Mouse (Mus musculus): Measurements from ENCODE around the gene Il10.

Gene Il10

DNA sequence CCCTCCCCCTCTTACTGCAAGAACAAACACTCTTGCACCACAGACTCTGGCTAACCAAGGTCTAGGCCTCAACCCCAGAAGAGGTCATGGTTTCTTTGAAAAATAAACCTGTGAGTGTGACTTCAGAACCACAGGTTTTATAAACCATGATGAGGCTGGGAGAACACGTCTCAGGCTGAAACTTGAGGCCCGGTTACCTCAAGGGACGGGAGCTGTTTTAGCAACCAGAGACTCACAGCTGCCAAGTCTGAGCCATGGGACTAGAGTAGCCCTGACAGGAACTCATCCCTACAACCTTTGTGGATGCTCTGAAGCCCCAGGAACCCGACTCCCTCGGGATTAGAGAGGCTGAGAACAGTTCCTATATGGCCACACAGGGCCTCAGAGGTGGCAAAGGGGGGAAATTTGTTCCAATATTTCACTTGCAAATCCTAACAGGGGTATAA is 29.7 kb downstream of the Il10 start:
- no peak for DNase-seq (ENCODE audit: low spot score)

DNA sequence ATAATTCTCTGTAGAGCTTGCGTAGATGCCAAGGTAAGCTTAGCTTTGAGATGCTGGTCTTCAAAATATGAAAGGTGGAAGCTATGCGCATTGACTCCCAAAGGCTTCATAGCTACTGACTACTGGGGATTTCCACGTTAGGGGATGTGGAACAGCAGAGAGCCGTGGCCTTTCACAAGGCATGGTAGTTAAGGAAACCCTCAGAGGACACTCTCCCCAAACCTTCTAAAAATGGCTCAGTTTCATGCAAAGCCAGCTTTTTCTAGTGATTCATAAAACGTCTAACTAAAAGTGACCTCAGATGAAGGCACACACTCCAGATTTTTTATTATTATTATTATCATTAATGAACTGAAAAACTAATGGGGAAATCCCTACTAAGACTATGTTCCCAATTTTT is 30.4 kb downstream of the Il10 start:
- DNase-seq (ENCODE audit: low spot score): no peak

DNA sequence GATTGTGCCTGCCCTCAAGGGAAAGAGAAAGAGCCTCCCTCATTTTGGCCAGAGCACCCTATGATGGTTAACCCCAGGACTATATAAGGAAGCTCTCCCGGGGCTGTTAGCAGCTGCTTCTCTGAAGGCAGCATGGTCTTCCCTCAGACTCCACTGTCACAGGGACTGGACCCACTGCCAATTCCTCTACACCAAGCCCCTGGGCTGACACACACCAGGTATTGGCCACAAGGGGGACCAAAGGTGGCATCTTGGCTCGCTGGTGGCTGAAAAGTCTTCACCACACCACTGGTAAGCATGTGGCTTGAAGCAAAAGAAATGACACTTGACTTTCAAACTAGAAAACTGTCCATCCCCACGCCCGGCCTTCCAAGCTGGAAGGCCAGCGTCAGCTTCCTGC is 31.0 kb downstream of the Il10 start:
- no peak for DNase-seq (ENCODE audit: low spot score)

DNA sequence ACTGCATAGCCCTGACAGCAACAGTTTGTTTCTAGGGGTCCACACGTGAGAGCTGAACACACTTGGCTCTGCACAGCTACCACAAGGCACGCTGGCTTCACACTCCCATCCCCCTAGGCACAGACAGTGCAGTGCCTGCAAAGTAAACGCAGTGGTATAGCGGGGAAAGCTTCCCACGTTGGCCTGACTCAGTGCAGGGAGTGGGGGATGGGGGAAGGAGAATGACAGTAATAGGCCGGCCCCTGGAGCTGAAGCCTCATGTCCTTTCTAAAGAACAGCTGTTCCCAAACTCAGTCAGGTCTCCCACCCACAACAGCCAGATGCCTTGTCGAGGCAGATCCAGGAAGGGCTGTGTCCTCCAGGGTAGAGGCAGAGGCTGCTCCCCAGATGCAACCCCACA is 31.4 kb downstream of the Il10 start:
- DNase-seq (ENCODE audit: low spot score): no peak

DNA sequence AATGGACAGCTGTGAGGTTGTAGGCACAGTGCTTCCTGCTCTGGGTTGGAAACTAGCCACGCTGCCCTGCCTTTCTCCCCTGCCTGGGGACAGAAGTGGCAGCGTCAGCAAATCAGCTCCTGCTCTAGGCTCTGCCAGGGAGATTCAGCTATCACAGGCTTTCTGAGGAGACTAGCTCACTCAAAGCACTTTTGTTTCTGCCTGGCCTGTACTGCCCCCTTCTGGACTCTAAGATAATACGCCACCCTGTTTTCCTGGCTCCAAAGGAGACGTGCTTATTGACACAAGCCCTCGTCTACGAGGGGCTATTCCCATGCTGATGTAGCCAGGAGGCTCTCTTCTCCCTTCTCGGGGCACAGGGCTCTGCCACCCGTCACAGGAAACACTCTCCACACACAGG is 33.6 kb downstream of the Il10 start:
- peak; percentile 89 for DNase-seq (ENCODE audit: low spot score)

DNA sequence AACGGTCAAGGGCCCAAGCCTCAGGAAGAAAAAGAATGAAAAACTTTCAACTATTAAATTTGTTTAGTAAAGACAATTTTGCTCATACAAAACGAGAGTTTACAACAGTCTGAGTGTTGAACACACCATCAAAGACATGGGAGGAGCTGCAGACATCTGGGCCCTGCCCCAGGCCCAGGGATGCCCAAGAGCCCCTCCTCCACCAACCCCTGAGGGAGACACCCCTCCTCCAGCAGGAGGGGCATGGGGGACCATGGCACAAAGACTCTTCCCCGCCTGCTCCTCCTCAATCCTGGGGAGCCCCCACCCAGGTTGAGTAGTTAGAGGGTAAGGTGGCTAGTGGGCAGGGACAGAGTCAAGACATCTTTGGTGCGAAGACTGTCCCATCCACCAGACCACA is 34.0 kb downstream of the Il10 start:
- no peak for DNase-seq (ENCODE audit: low spot score)

DNA sequence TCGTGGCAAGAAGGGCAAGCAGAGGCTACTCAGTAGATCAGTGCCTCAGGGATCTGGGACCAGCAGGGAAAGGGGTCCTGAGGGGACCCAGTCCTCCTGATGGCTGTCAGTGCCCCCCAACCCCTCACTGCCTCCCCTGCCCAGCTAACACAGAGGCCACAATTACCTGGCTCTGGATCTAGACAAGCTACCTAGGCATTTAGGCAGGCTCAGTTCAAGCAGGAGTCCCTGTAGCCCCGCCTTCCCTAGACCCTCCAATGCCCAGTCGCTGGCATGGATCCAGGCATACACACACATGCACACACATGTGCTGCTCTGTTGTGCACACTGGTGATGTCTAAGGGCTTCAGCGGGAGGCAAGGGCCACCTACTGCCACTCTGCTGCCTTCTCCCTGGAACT is 34.6 kb downstream of the Il10 start:
- DNase-seq (ENCODE audit: low spot score): no peak

DNA sequence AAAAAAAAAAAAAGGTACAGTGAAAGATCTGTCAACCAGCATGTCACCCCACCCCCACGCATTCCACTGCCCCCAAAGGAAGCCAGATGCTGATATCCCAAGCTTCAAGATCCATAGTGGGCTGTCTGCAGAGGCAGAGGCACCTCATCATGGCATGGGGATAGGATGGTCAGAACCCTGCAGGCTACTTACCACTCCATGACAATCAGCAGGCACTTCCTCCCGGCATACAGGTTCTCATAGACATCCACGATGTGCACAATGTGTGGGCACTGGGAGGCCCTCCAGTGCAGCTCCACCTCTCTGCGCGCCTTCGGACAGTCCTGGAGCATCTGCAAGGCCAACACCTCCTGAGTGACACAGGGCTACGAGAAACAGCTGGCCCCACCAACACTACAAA is 38.8 kb downstream of the Il10 start:
- DNase-seq (ENCODE audit: low spot score): no peak

DNA sequence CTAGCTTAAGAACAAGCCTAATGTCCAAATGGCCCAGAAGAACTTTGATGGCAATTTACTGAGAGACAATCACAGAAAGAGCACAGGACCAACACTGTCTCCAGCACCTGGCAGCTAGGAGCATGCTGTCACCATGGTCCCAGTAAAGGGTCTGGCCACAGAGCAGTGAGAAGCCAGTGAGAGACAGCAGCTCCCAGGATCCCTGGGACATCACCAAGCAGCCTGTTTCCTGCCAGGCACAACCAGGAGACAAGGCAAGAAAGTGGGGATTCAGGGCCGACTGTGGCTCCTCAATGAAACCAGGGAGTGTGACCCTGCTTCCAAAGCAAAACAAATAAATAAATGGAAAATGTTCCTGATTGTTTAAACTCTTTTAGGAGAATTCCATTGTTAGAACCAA is 39.8 kb downstream of the Il10 start:
- DNase-seq (ENCODE audit: low spot score): no peak

DNA sequence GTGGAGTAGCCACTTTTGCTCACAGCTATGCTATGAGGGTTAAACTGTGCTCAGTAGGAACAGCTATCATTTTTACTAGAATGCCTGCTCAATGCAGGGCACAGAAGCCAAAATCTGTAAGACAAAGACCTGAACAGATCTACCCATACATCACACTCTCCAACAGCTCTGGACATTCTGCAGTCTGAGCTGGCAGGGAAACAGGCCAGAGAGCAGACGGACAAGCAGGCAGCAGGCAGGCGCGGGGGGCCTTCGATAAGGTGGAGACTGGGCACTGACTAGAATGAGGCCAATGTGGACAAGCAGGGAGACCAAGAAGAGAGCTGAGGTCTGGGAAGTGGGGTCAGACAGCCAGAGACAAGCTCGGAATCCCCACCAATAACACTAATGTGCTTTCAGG is 40.2 kb downstream of the Il10 start:
- DNase-seq (ENCODE audit: low spot score): no peak

DNA sequence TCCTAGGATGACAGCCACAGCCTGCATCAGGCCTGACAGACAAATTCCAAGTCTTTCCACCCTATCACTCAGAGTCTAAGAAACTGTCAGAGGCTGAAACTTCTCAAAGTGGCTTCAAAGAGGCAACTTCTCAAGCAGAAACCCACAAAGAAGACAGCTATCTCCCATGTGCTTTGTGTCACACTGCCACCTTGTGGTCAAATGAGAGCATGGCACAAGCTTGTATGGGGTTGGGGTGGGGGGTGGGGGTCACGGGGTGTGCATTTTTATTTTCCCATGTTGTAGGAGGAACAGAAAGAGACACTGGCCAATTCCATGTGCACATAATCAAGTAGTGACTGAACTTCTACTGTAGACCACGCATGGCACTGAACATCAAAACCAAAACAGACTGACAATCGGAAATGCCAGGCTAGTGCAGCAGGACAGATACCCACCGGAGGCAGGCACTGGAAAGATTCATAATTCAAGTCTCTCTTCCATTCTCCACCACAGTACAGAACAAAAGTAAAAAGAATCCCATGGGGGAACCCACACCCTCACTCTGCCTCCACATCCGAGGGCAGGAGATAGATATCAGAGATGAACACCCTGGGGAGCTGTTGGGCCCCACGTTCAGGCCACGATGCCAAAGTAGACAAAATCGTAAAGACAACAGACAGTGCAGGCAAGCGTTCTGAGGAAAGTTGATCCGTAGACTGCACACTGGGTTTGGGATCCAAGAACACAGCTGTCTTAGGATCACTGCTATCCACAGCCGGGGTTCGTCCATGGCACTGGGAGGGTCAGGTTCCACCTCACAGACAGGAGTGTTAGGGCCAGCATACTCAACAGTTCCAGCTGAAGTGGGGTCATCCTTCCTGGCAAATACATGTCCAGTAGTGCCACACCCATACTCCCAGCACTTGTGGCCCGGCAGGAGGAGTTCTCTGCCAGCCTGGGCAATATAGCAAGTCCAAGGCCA is 40.9 kb downstream of the Il10 start:
- DNase-seq (ENCODE audit: low spot score): peak; percentile 68

DNA sequence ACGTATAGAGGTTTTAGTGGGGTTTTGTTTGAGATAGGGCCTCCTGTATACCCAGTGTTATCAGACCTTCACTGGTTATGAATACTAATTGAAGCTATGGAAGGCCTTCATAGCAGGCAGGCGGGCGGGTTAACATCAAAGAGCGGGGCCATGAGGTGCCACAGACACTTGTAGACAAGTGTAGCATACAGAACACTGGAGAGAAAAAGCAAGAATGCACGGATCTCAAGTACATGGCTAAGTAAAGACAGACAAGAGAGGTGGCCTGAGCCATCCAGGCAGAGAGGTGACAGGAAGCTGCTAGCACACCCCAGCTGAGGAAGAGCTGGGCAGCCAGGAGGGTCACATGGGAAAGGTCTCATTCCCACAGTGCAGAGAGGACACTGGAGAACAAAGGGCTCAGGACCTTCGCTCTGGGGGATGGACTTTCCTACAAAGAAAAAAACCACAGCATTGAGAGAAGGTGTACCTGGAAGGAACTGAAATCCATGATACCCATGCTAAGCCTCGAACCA is 42.2 kb downstream of the Il10 start:
- no peak for DNase-seq (ENCODE audit: low spot score)

DNA sequence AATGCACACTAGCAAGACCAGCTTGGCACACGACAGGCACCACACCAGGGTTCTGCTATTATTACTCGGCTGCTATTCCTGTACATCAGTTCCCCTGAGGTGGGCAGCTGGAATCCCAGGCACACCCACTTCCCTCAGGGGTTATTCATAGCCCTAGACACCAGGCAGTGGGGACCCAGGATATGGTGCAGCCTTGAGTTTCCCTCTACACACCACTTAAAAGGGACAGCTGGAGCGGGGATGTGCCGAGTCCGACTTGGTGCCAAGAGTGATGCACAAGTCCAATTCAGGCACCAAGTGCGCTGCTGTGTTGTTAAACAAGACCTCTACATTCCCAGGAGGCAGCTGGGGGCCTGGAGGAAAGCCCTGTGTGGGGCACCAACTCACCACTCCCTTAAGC is 43.2 kb downstream of the Il10 start:
- DNase-seq (ENCODE audit: low spot score): no peak

DNA sequence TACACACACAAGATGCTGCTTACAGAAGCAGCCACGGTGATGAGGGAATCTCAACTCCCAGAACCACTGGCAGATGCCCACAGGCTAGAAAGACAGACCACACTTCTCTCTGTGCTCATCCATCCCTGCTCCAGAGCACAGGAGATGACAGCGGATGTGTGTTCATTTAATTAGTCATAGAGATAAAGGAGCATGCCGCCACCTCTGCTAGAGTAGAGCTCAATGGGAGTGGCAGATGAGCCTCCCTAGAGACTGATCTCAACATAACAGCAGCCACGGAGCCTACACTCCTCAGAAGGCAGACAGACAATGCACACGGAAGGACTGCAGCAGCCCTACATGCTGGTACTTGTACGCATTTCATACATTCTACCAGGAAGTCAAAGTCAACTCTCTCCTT is 44.6 kb downstream of the Il10 start:
- DNase-seq (ENCODE audit: low spot score): peak; percentile 31

DNA sequence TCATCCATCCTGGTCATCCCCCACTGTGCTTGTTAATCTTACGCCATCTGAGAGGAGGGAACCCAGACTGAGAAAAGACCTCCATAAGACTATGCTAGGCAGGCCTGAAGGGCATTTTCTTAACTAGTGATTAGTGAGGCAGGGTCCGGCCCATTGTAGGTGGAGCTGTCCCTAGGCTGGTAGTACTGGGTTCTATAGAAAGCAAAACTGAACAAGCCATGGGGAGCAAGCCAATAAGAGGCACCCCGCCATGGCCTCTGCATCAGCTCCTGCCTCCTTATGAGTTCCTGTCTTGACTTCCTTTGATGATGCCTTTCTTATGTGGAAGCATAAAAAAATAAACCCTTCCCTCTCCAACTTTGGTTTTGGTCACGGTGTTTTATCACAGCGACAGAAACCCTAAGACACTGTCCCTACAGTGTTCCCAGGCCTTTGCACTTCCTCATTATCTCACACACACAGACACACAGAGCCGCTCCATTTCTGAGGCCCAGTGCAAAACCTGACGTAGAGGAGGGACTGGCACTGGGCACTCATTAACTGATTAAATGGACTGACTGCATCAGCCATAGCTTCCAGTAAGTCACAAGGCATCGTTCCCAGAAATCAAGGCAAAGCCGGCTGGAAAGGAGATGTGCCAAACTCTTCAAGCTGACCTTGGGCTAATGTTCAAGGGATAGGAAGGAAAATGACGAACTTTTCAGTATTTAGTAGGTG is 48.5 kb downstream of the Il10 start:
- no peak for DNase-seq (ENCODE audit: low spot score)

DNA sequence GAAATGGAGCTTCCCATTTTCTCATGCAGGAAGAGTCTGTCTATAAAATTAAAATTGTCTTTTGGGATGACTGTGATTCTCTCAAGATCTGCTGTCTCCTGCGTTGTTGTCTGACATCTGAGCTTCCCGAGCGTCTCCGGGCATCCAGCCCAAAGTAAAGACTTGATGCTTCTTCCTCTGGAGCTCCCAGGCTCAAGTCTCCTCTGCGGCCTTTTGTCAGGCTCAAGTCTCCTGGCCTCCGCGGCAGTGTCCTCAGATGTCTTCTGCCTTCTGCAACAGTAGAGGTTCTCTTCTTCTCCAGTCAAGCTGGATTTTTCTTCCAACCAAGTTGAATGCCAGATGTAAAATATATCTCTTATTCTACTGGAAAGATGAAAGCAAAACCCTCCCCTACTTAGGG is 49.4 kb downstream of the Il10 start:
- no peak for DNase-seq (ENCODE audit: low spot score)

DNA sequence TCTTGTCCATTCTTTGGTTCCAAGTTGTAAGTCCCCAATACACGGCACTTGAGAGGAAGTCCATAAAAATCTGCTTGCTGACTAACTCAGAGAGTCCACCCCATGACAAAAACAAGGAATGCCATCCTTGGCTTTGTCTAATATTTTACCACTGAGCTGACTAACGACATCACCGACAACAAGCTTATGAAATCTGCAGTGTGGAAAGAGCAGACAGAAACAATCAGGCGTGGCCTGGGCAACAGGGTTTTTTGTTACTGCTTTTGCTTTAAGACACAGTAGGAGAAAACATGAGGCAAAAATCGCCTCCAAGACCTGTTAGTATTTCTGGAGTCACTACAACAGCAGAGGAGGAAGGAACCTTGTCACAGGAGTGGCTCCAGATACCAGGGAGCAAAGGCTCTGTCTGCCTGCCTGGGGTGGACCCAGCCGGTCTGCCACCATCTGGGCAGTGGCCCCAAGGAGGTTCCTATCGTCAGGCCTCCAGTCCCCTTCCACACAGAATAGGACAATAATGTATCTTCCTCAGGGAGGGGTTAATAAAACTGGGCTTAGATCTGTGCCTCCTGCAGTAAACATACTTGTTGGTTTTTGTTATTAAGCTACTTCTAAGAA is 52.8 kb downstream of the Il10 start:
- DNase-seq (ENCODE audit: low spot score): no peak

DNA sequence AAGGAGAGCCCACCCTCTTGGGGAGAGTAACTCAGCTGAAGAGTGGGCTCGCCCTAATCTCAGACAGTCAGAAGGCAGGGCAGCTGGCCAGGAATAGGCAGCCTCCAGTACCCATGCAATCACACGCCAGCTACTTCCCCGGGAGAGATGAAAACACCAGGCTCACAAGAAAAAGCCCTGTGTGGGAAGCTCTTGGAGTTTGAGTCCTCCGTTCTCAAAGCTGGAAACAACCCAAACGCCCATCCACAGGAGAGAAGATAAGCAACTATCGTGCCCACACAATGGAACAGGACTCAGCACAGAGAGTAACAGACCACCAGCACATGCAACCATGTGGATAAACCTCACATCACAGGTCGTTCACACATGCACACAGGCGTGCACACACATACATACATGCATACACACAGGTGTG is 54.9 kb downstream of the Il10 start:
- no peak for DNase-seq (ENCODE audit: low spot score)
